Mouse (Mus musculus) naive thymus-derived CD4-positive, alpha-beta T cell, adult 5 months (primary cell): ENCODE data around the gene C3. TPM values are rescaled to one million over a fixed set of nuclear protein-coding genes. Genes with fewer than 3 reads are reported as not detected.

ENCODE experiments used
- polyA plus RNA-seq: library from polyadenylated mRNA; unstranded; fragments of 100-300 nt; shearing (Covaris generic); gene quantifications from one replicate; pipeline ENCODE4 v1.2.1, GENCODE M21; 2017

Gene C3
- polyA plus RNA-seq = not detected

GRCm38 (mm10) chr17:57228014-57228413 is at the start of gene C3:
Gene C3, minus strand, starts transcription at chr17:57228136.

GRCm38 (mm10) chr17:57249186-57250181 is 21.5 kb upstream of the C3 start, which contains the start of gene Trip10:
Gene Trip10, plus strand, starts transcription at chr17:57249455.

GRCm38 (mm10) chr17:57248201-57248699 is 20.3 kb upstream of the C3 start, which contains the start of gene Gpr108:
Gene Gpr108, minus strand, starts transcription at chr17:57248446.

GRCm38 (mm10) chr17:57194041-57194507 is 33.9 kb downstream of the C3 start, which contains the start of gene Tnfsf14:
Gene Tnfsf14, minus strand, starts transcription at chr17:57194177.

Other genes starting within 250 kb of the C3 start
- not detected for gene Acer1, start 246.0 kb downstream of the C3 start, polyA plus RNA-seq
- 48.3 TPM for gene Clpp, start 237.8 kb downstream of the C3 start, polyA plus RNA-seq
- gene Alkbh7, start 230.8 kb downstream of the C3 start, polyA plus RNA-seq = 17.1 TPM
- not detected for gene Pspn, start 228.1 kb downstream of the C3 start, polyA plus RNA-seq
- gene Gtf2f1, start 216.8 kb downstream of the C3 start, polyA plus RNA-seq = 71.2 TPM
- 1.1 TPM for gene Gm17949, start 216.7 kb downstream of the C3 start, polyA plus RNA-seq
- gene Khsrp, start 196.6 kb downstream of the C3 start, polyA plus RNA-seq = 60.8 TPM
- gene Slc25a41, start 186.5 kb downstream of the C3 start, polyA plus RNA-seq = not detected
- 1.7 TPM for gene Crb3, start 169.0 kb downstream of the C3 start, polyA plus RNA-seq
- 13.0 TPM for gene Slc25a23, start 168.3 kb downstream of the C3 start, polyA plus RNA-seq
- 126 TPM for gene Dennd1c, start 149.6 kb downstream of the C3 start, polyA plus RNA-seq
- gene Tubb4a, start 140.4 kb downstream of the C3 start, polyA plus RNA-seq = 1.1 TPM
- 3.9 TPM for gene Tnfsf9, start 122.8 kb downstream of the C3 start, polyA plus RNA-seq
- not detected for gene Cd70, start 78.4 kb downstream of the C3 start, polyA plus RNA-seq
- not detected for gene Tnfsf14, start 34.0 kb downstream of the C3 start, polyA plus RNA-seq
- gene Gpr108, start 20.3 kb upstream of the C3 start, polyA plus RNA-seq = 56.3 TPM
- 5.1 TPM for gene Trip10, start 21.3 kb upstream of the C3 start, polyA plus RNA-seq
- 198 TPM for gene Vav1, start 51.0 kb upstream of the C3 start, polyA plus RNA-seq
- gene Adgre1, start 130.6 kb upstream of the C3 start, polyA plus RNA-seq = not detected